Mouse (Mus musculus) forebrain, embryonic 15.5 days (tissue): ENCODE results near the gene Sdf4. TPM values are rescaled to one million over a fixed set of nuclear protein-coding genes. Genes with fewer than 3 reads are reported as not detected.

ENCODE experiments used
- ATAC-seq: fragments of 200-750 bp; cut with Nextera tagmentation; replicated peaks from 2 replicates; pipeline ENCODE4 v1.8.0; 2017; ENCODE audit warnings: mild to moderate bottlenecking, moderate TSS enrichment, moderate library complexity
- H3K27ac ChIP-seq: fragments of 300-500 bp; sonication (generic); replicated peaks from 2 replicates; pipeline ENCODE4 v1.5.1; 2015; ENCODE audit warnings: mild to moderate bottlenecking, inconsistent platforms
- H3K27me3 ChIP-seq: fragments of 300-500 bp; sonication (generic); 2 replicates; pipeline ENCODE4 v1.6.1; 2015; ENCODE audit warnings: inconsistent platforms
- H3K36me3 ChIP-seq: fragments of 300-500 bp; sonication (generic); 2 replicates; pipeline ENCODE4 v1.6.1; 2015; ENCODE audit warnings: mild to moderate bottlenecking, inconsistent platforms
- H3K4me1 ChIP-seq: fragments of 300-500 bp; sonication (generic); 2 replicates; pipeline ENCODE4 v1.6.1; 2015; ENCODE audit warnings: inconsistent platforms
- H3K4me2 ChIP-seq: fragments of 300-500 bp; sonication (generic); replicated peaks from 2 replicates; pipeline ENCODE4 v1.6.1; 2015; ENCODE audit warnings: mild to moderate bottlenecking, inconsistent platforms
- H3K4me3 ChIP-seq: fragments of 300-500 bp; sonication (generic); 2 replicates; pipeline ENCODE4 v1.5.1; 2015; ENCODE audit warnings: mild to moderate bottlenecking, inconsistent platforms
- H3K9ac ChIP-seq: fragments of 300-500 bp; sonication (generic); replicated peaks from 2 replicates; pipeline ENCODE4 v1.6.1; 2015; ENCODE audit warnings: mild to moderate bottlenecking, inconsistent platforms
- H3K9me3 ChIP-seq: fragments of 300-500 bp; sonication (generic); 2 replicates; pipeline ENCODE4 v1.6.1; 2016; ENCODE audit warnings: inconsistent platforms
- WGBS: fragments of 180-500 bp; shearing (Covaris S2); methylation state at CpG from one replicate; pipeline ENCODE4 v1.1.7; 2015; ENCODE audit warnings: mixed read lengths; 5-methylcytosine and 5-hydroxymethylcytosine counted together
- polyA plus RNA-seq: library from polyadenylated mRNA; unstranded; fragments of >200 nt; fragmentation: Nextera tagmentation; extraction: Ambion mirVana; gene quantifications from 2 replicates; pipeline ENCODE4 v1.2.1, GENCODE M21; 2015

Gene Sdf4
- polyA plus RNA-seq: 114 and 117 TPM in 2 replicates

DNA sequence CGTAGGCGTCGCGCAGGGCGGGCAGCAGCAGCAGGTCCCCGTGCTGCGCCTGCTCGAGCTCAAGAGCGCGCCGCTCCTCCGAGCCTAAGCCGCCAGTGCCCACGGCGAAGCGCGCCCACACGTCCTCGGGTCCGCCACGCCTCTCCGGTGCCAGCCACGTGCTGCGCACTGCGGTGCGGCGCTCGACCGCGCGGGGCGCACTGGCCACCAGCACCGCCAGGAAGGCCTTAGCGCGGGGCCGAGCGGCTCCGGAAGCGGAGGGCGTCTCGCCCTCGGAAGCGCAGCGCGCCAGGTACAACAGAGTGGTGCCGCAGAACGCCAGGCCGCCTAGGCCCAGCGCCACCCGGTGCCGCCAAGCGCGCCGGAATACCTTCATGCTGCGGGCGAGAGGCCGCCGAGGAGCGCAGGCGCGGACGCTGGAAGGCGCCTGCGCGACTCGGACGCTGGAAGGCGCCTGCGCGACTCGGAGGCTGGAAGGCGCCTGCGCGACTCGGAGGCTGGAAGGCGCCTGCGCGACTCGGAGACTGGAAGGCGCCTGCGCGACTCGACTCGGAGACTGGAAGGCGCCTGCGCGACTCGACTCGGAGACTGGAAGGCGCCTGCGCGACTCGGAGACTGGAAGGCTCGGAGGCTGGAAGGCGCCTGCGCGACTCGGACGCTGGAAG lies at the start of gene Sdf4, which contains the start of gene B3galt6:
Sdf4 (plus strand) TSS at position 632 of the 665 bp plus-strand sequence.
B3galt6 (minus strand) TSS at position 409 of the 665 bp plus-strand sequence.
- H3K9ac ChIP-seq: peak within 1 kb of the TSS; percentile 88
- peak within 1 kb of the TSS; percentile 97 for H3K4me3 ChIP-seq
- WGBS: under 1% methylated on average over 99 of the region's 99 CpGs
- H3K27ac ChIP-seq: peak within 1 kb of the TSS; percentile 98
- H3K4me2 ChIP-seq: peak within 1 kb of the TSS; percentile 100
- ATAC-seq: peak; percentile 89
- H3K4me1 ChIP-seq: peaks cover 30% of the 10 kb centered on the region
- H3K36me3 ChIP-seq: peaks cover 12% of the 10 kb centered on the region
- H3K9me3 ChIP-seq: no peaks in the 10 kb centered on the region
- no peaks in the 10 kb centered on the region for H3K27me3 ChIP-seq

DNA sequence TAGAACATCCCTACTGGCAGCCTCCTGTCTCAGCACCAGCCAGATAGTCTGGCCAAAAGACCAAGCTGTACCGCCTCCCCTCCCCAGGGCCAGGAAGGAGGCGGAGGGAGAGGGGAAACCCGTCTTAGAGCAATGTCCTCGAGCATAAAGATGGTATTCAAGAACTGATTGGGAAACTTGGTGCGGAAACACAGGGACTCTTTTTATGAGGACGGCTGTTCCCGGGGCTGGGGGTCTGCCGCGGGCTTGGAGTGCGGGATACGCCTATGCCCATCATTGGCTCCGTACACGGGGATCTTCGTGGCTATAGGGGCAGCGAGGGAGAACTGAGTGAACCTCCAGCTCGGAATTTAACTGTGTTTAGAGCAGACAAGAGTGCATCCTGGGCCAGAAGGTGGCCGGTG lies 49.6 kb upstream of the Sdf4 start:
- Histone ChIP-seq H3K4me1 (peaks cover 34% of the 10 kb centered on the region), H3K4me3 (peak overlapping the region; percentile 98), H3K9ac (peak overlapping the region; percentile 91), H3K9me3 (no peaks in the 10 kb centered on the region), H3K27me3 (no peaks in the 10 kb centered on the region), H3K27ac (peak overlapping the region; percentile 76), H3K4me2 (peak overlapping the region; percentile 95), H3K36me3 (peaks cover 13% of the 10 kb centered on the region)
- ATAC-seq: peak; percentile 44
- under 1% methylated on average over 17 of the region's 17 CpGs for WGBS

DNA sequence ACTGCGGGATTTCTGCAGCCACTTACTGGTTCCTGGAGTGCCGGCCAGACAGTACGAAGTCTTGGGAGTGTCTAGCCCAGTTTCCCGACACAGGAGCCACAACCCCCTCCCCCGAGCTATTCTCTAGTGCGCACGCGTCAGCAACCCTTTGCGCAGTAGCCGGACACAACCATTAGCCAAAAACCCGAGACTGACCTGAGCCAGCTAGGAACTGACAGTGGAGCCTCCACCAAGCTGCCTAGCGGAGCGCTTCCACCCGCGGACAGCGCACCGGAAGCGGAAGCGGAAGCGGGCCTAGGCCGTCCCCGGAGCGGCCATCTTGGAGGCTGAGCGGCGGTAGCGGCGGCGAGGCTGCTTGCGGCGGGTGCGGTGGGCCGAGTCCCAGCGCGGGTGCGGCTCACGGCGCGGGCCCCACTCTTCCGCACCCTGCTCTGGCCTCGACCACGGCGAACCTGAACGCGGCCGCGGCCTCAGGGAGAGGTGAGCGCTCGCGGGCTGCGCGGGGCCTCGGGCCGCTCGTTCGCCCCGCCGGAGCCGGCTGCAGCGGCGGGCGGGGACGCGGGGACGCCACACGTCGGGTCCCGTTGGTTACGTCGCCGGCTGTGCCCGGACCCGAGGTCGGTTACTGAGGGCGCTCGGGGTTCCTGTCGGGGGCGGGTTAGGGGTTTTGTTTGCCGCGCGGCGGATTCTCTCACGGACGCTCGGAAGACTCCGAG lies 49.0 kb upstream of the Sdf4 start, which contains the start of gene Ube2j2:
Ube2j2 (plus strand) TSS at position 298 of the 716 bp plus-strand sequence.
- WGBS: under 1% methylated on average over 76 of the region's 85 CpGs
- peak within 1 kb of the TSS; percentile 91 for H3K9ac ChIP-seq
- peak; percentile 98 for ATAC-seq

DNA sequence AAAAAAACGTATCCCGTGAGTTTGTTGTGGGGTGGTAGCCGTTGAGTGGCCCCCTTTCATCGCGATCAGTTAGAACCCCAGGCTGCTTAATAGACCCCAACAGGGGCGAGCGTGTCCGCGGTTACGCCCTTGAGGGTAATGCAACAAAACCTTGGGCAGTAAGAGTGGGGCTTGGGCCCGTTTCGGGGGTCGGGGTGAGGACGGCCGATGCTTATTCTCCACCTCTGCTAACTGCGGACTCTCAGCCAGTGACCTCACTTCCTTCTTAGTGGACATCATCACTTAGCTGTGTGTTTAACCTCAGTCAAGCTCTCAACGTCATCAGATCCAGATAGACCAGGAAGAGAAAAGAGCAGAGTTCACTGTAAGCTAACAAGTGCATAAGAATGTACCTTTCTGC lies 48.4 kb upstream of the Sdf4 start:
- no peaks in the 10 kb centered on the region for H3K9me3 ChIP-seq
- H3K27me3 ChIP-seq: no peaks in the 10 kb centered on the region
- H3K4me3 ChIP-seq: peak overlapping the region; percentile 98
- H3K36me3 ChIP-seq: peaks cover 21% of the 10 kb centered on the region
- H3K4me2 ChIP-seq: peak overlapping the region; percentile 95
- peak overlapping the region; percentile 91 for H3K9ac ChIP-seq
- H3K4me1 ChIP-seq: peaks cover 34% of the 10 kb centered on the region
- under 1% methylated on average over 17 of the region's 17 CpGs for WGBS
- peak; percentile 23; the same call in 1 of the 2 replicates for ATAC-seq
- 0 out of 2 replicates have a peak overlapping the region, but pooled peaks have one; percentile 76 for H3K27ac ChIP-seq

More for the DNA sequence above, 49.0 kb upstream of the Sdf4 start, which contains the start of gene Ube2j2:
- Histone ChIP-seq H3K9me3 (no peaks in the 10 kb centered on the region), H3K4me2 (peak within 1 kb of the TSS; percentile 95), H3K27ac (peak within 1 kb of the TSS; percentile 76), H3K4me3 (peak within 1 kb of the TSS; percentile 98), H3K27me3 (no peaks in the 10 kb centered on the region), H3K36me3 (peaks cover 16% of the 10 kb centered on the region), H3K4me1 (peaks cover 34% of the 10 kb centered on the region)

GRCm38 (mm10) chr4:155947094-155947493 lies 45.6 kb upstream of the Sdf4 start:
- ATAC-seq: no peak
- no peak overlapping the region for H3K9ac ChIP-seq
- H3K36me3 ChIP-seq: peaks cover 48% of the 10 kb centered on the region
- no peaks in the 10 kb centered on the region for H3K9me3 ChIP-seq
- H3K27me3 ChIP-seq: no peaks in the 10 kb centered on the region
- H3K4me2 ChIP-seq: no peak overlapping the region
- peaks cover 34% of the 10 kb centered on the region for H3K4me1 ChIP-seq
- H3K4me3 ChIP-seq: no peak overlapping the region
- no peak overlapping the region for H3K27ac ChIP-seq

- H3K9me3 ChIP-seq: no peaks in the 10 kb centered on the region
- no peaks in the 10 kb centered on the region for H3K4me1 ChIP-seq
- no peak overlapping the region for H3K27ac ChIP-seq
- no peaks in the 10 kb centered on the region for H3K27me3 ChIP-seq
- H3K4me2 ChIP-seq: no peak overlapping the region
- no peak overlapping the region for H3K9ac ChIP-seq
- H3K4me3 ChIP-seq: no peak overlapping the region
- H3K36me3 ChIP-seq: peaks cover 78% of the 10 kb centered on the region
- no peak for ATAC-seq
- WGBS: 95% methylated on average over 6 of the region's 6 CpGs
Observed at GRCm38 (mm10) chr4:155955491-155955890, 37.2 kb upstream of the Sdf4 start.

DNA sequence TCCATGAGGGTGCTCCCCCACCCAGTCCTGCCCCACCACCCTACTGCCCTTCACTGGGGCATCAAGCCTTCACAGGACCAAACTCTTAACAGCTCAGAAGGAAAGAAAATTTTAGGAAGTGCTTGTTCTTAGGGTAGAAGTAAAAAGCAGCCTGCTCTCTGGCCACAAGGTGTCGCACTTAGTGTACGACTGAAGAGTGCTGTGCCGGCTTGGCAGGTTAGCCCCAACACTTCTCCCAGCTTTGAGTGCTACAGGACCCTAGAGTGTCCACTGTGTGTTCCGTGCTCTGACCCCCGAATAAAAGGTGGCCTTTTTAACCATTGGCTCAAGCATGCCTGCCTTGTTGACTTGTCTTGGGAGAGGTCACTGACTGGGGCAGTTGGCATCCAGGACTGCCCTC lies 33.4 kb upstream of the Sdf4 start:
- ATAC-seq: no peak; the same call in 1 of the 2 replicates
- Histone ChIP-seq H3K4me1 (peaks cover 13% of the 10 kb centered on the region), H3K9ac (no peak overlapping the region), H3K9me3 (no peaks in the 10 kb centered on the region), H3K27me3 (no peaks in the 10 kb centered on the region), H3K27ac (no peak overlapping the region), H3K36me3 (peaks cover 51% of the 10 kb centered on the region), H3K4me2 (no peak overlapping the region), H3K4me3 (no peak overlapping the region)
- WGBS: 4% methylated on average over 5 of the region's 5 CpGs

DNA sequence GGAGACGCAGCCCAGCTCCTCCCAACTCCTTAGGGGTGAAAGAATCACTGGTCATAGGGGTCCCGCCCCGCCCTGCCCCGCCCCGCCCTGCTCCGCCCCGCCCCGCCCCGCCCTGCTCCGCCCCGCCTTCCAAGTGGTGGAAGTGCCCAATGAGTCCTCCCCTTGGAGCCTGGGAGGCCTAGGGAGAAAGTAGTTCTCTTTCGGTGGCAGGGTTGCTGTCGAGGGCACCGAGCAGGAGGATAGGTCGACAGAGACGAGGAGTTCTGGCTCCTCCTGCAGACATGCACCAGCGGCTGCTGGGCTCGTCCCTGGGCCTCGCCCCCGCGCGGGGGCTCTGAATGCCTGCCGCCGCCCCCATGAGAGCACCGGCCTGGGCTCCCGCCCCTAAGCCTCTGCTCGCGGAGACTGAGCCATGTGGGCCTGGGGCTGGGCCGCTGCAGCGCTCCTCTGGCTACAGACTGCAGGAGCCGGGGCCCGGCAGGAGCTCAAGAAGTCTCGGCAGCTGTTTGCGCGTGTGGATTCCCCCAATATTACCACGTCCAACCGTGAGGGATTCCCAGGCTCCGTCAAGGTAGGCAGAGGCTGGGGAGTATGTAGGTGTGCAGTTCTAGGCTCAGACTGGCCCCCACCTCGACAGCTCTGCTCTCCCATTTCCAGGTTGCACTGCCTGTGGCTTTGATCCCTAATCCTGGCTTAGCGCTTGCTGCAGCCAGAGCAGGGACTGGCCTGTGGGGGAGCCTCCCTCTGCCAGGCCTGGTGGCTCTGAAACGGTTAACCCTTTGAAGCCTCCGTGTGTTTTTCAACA lies 30.3 kb upstream of the Sdf4 start, which contains the start of gene C1qtnf12:
C1qtnf12 (plus strand) TSS at position 152 of the 805 bp plus-strand sequence.
- Histone ChIP-seq H3K27me3 (no peaks in the 10 kb centered on the region), H3K4me3 (peak within 1 kb of the TSS; percentile 39), H3K4me2 (peak within 1 kb of the TSS; percentile 70), H3K9me3 (no peaks in the 10 kb centered on the region), H3K36me3 (peaks cover 36% of the 10 kb centered on the region), H3K9ac (peak within 1 kb of the TSS; percentile 53), H3K4me1 (peaks cover 13% of the 10 kb centered on the region), H3K27ac (no peak within 1 kb of the TSS)
- peak; percentile 59 for ATAC-seq
- under 1% methylated on average over 41 of the region's 42 CpGs for WGBS

DNA sequence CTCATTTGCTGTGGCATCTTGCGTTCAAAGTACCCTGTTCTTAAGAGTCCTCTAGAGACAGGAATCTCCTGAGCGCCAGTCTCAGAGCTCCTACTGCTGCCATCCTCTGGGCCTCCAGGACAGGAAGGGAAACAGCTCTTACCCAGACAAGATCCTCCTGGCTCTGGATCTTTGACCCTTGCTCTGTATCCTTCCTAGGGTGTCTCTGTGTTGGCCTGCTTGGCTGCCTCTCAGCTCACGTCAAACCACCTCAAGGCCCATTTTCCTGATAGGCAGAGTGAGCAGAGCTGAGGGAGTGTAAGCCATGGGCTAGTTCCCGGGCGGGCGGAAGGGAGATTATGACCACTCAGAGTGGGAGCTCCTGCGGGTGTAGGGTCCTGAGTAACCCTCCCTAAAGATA lies 29.6 kb upstream of the Sdf4 start:
- H3K4me3 ChIP-seq: no peak overlapping the region; the same call in 1 of the 2 replicates
- 60% methylated on average over 7 of the region's 7 CpGs for WGBS
- peak overlapping the region; percentile 53; the same call in 1 of the 2 replicates for H3K9ac ChIP-seq

GRCm38 (mm10) chr4:155964396-155964795 lies 28.3 kb upstream of the Sdf4 start:
- H3K9ac ChIP-seq: no peak overlapping the region
- H3K4me3 ChIP-seq: no peak overlapping the region
- peaks cover 13% of the 10 kb centered on the region for H3K4me1 ChIP-seq
- no peaks in the 10 kb centered on the region for H3K9me3 ChIP-seq
- no peak overlapping the region for H3K4me2 ChIP-seq
- H3K27ac ChIP-seq: no peak overlapping the region
- no peaks in the 10 kb centered on the region for H3K27me3 ChIP-seq
- 91% methylated on average over 11 of the region's 11 CpGs for WGBS
- H3K36me3 ChIP-seq: peaks cover 20% of the 10 kb centered on the region
- ATAC-seq: no peak

More for the DNA sequence above, 29.6 kb upstream of the Sdf4 start:
- H3K36me3 ChIP-seq: peaks cover 28% of the 10 kb centered on the region
- no peak overlapping the region for H3K4me2 ChIP-seq
- peaks cover 13% of the 10 kb centered on the region for H3K4me1 ChIP-seq
- no peak for ATAC-seq
- no peaks in the 10 kb centered on the region for H3K27me3 ChIP-seq
- no peak overlapping the region for H3K27ac ChIP-seq
- H3K9me3 ChIP-seq: no peaks in the 10 kb centered on the region

DNA sequence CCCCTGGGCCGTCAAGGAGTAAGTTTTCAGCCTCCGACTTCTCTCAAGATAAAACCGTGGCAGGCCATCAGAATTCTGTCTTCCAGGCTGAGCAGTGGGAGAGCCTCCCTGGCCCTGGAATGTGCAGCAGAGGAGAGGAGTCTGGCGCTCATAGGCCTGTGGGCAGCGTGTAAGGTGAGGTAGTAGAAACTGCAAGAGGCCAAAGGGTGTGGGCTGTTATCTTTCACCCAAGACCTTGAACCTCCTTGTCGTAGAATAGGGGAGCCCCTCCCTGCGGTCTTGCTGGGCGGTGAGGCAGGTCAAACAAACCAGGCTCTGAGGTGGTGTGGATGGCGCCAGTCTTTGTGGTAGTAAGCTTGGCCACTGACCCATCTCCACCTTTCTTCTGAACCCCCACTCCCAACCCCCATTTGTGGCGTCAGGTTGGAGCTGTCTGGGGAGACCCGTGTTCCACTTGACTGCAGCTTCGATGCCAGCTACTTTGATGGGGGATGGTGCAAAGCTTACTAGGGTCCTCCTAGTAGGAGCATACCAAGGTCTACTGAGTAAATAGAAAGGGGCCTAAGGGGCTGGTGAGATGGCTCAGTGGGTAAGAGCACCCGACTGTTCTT lies 23.5 kb upstream of the Sdf4 start:
- H3K4me2 ChIP-seq: no peak overlapping the region

More for the DNA sequence above, 23.5 kb upstream of the Sdf4 start:
- 88% methylated on average over 13 of the region's 13 CpGs for WGBS
- H3K4me1 ChIP-seq: no peaks in the 10 kb centered on the region
- H3K9me3 ChIP-seq: no peaks in the 10 kb centered on the region
- no peak overlapping the region for H3K9ac ChIP-seq
- H3K27ac ChIP-seq: no peak overlapping the region
- H3K36me3 ChIP-seq: peaks cover 11% of the 10 kb centered on the region
- no peak for ATAC-seq
- H3K27me3 ChIP-seq: no peaks in the 10 kb centered on the region
- no peak overlapping the region for H3K4me3 ChIP-seq
